Mouse (Mus musculus) intestine, embryonic 16.5 days (tissue): ENCODE results near the gene Rab4b. TPM values are rescaled to one million over a fixed set of nuclear protein-coding genes. Genes with fewer than 3 reads are reported as not detected.

Source experiments
- ATAC-seq: fragments of 200-750 bp; cut with Nextera tagmentation; 2 replicates; pipeline ENCODE4 v1.8.0; 2017; ENCODE audit warnings: moderate TSS enrichment, moderate library complexity
- H3K27ac ChIP-seq: fragments of 300-500 bp; sonication (generic); 2 replicates; pipeline ENCODE4 v1.5.1; 2014; ENCODE audit warnings: mild to moderate bottlenecking, low read length
- H3K27me3 ChIP-seq: fragments of 300-500 bp; sonication (generic); replicated peaks from 2 replicates; pipeline ENCODE4 v1.6.1; 2014; ENCODE audit warnings: low read length, control low read depth, mixed read lengths; ENCODE audit not compliant: control insufficient read depth, insufficient read depth
- H3K36me3 ChIP-seq: fragments of 300-500 bp; sonication (generic); 2 replicates; pipeline ENCODE4 v1.6.1; 2014; ENCODE audit warnings: low read length, control low read depth; ENCODE audit not compliant: control insufficient read depth, insufficient read depth
- H3K4me1 ChIP-seq: fragments of 300-500 bp; sonication (generic); 2 replicates; pipeline ENCODE4 v1.6.1; 2014; ENCODE audit warnings: low read length, control low read depth, mixed read lengths; ENCODE audit not compliant: control insufficient read depth, insufficient read depth
- H3K4me2 ChIP-seq: fragments of 300-500 bp; sonication (generic); 2 replicates; pipeline ENCODE4 v1.6.1; 2014; ENCODE audit warnings: low read depth, low read length, control low read depth
- H3K4me3 ChIP-seq: fragments of 300-500 bp; sonication (generic); 2 replicates; pipeline ENCODE4 v1.5.1; 2014; ENCODE audit warnings: mild to moderate bottlenecking, low read length
- H3K9ac ChIP-seq: fragments of 300-500 bp; sonication (generic); 2 replicates; pipeline ENCODE4 v1.6.1; 2014; ENCODE audit warnings: low read depth, low read length
- H3K9me3 ChIP-seq: fragments of 300-500 bp; sonication (generic); 2 replicates; pipeline ENCODE4 v1.6.1; 2016; ENCODE audit warnings: low read length, control low read depth; ENCODE audit not compliant: control insufficient read depth
- WGBS: fragments of 180-500 bp; shearing (Covaris S2); extraction: QIAGEN DNeasy Blood & Tissue Kit; methylation state at CpG from one replicate; pipeline ENCODE4 v1.1.7; 2014; 5-methylcytosine and 5-hydroxymethylcytosine counted together
- polyA plus RNA-seq: library from polyadenylated mRNA; unstranded; fragments of >200 nt; fragmentation: Nextera tagmentation; extraction: Ambion mirVana; gene quantifications from 2 replicates; pipeline ENCODE4 v1.2.1, GENCODE M21; 2015

Rab4b gene
- polyA plus RNA-seq, 1 experiment from 2014 or later = 69.9 TPM

GRCm38 (mm10) chr7:27212626-27213025 is 33.9 kb upstream of the Rab4b start:
- 93% methylated on average over 2 of the region's 2 CpGs for WGBS
- Histone ChIP-seq H3K9ac (no peak overlapping the region), H3K9me3 (no peaks in the 10 kb centered on the region), H3K4me2 (no peak overlapping the region), H3K36me3 (peaks cover 17% of the 10 kb centered on the region), H3K4me1 (no peaks in the 10 kb centered on the region), H3K27me3 (no peaks in the 10 kb centered on the region), H3K4me3 (no peak overlapping the region), H3K27ac (no peak overlapping the region)
- ATAC-seq = no peak

- no peaks in the 10 kb centered on the region for H3K4me1 ChIP-seq
- no peak overlapping the region for H3K4me2 ChIP-seq
- H3K27ac ChIP-seq = no peak overlapping the region
- H3K9ac ChIP-seq = no peak overlapping the region
- 0 out of 2 replicates have a peak, but pooled peaks have one; percentile 21 for ATAC-seq
- WGBS = 90% methylated on average over 8 of the region's 8 CpGs
- peaks cover 12% of the 10 kb centered on the region; the same call in 1 of the 2 replicates for H3K36me3 ChIP-seq
- no peaks in the 10 kb centered on the region for H3K9me3 ChIP-seq
- H3K27me3 ChIP-seq = no peaks in the 10 kb centered on the region
- H3K4me3 ChIP-seq = no peak overlapping the region
Measured at GRCm38 (mm10) chr7:27203730-27204449, 25.2 kb upstream of the Rab4b start.

- 90% methylated on average over 8 of the region's 8 CpGs for WGBS
- H3K9ac ChIP-seq = no peak overlapping the region
- H3K27me3 ChIP-seq = no peaks in the 10 kb centered on the region
- no peak overlapping the region for H3K27ac ChIP-seq
- H3K4me1 ChIP-seq = peaks cover 10% of the 10 kb centered on the region
- H3K4me2 ChIP-seq = no peak overlapping the region
- peaks cover 1% of the 10 kb centered on the region; the same call in 1 of the 2 replicates for H3K36me3 ChIP-seq
- H3K9me3 ChIP-seq = no peaks in the 10 kb centered on the region
- no peak for ATAC-seq
- no peak overlapping the region for H3K4me3 ChIP-seq
Measured at GRCm38 (mm10) chr7:27198779-27199178, 20.1 kb upstream of the Rab4b start.

- H3K36me3 ChIP-seq = 0 out of 2 replicates have a peak, but pooled peaks cover 4% of the 10 kb centered on the region
Measured at GRCm38 (mm10) chr7:27198355-27198754, 19.7 kb upstream of the Rab4b start.

GRCm38 (mm10) chr7:27197634-27198033 is 18.9 kb upstream of the Rab4b start:
- Histone ChIP-seq H3K9me3 (no peaks in the 10 kb centered on the region), H3K4me3 (no peak overlapping the region), H3K36me3 (peaks cover 7% of the 10 kb centered on the region; the same call in 1 of the 2 replicates), H3K4me1 (peaks cover 16% of the 10 kb centered on the region), H3K4me2 (no peak overlapping the region), H3K27me3 (no peaks in the 10 kb centered on the region), H3K27ac (peak overlapping the region; percentile 19; the same call in 1 of the 2 replicates), H3K9ac (0 out of 2 replicates have a peak overlapping the region, but pooled peaks have one; percentile 16)
- WGBS = 91% methylated on average over 8 of the region's 8 CpGs
- no peak for ATAC-seq

More at GRCm38 (mm10) chr7:27198355-27198754, 19.7 kb upstream of the Rab4b start:
- Histone ChIP-seq H3K9me3 (no peaks in the 10 kb centered on the region), H3K27ac (no peak overlapping the region), H3K27me3 (no peaks in the 10 kb centered on the region), H3K9ac (no peak overlapping the region), H3K4me1 (peaks cover 14% of the 10 kb centered on the region), H3K4me2 (no peak overlapping the region), H3K4me3 (no peak overlapping the region)
- no peak for ATAC-seq

- Histone ChIP-seq H3K9ac (0 out of 2 replicates have a peak overlapping the region, but pooled peaks have one; percentile 16), H3K36me3 (peaks cover 12% of the 10 kb centered on the region), H3K9me3 (no peaks in the 10 kb centered on the region), H3K4me1 (peaks cover 16% of the 10 kb centered on the region), H3K4me3 (no peak overlapping the region), H3K27me3 (no peaks in the 10 kb centered on the region), H3K4me2 (no peak overlapping the region), H3K27ac (peak overlapping the region; percentile 19; the same call in 1 of the 2 replicates)
- 81% methylated on average over 3 of the region's 3 CpGs for WGBS
- no peak for ATAC-seq
Measured at GRCm38 (mm10) chr7:27197136-27197535, 18.4 kb upstream of the Rab4b start.

- no peaks in the 10 kb centered on the region for H3K9me3 ChIP-seq
- peak within 1 kb of the TSS; percentile 62 for H3K4me2 ChIP-seq
- peak within 1 kb of the TSS; percentile 96 for H3K4me3 ChIP-seq
- peak within 1 kb of the TSS; percentile 97 for H3K9ac ChIP-seq
- peaks cover 20% of the 10 kb centered on the region for H3K36me3 ChIP-seq
- H3K27ac ChIP-seq = peak within 1 kb of the TSS; percentile 100
- ATAC-seq = peak; percentile 99
- WGBS = under 1% methylated on average over 62 of the region's 64 CpGs
- no peaks in the 10 kb centered on the region for H3K27me3 ChIP-seq
- peaks cover 16% of the 10 kb centered on the region for H3K4me1 ChIP-seq
Measured at GRCm38 (mm10) chr7:27195681-27196611, 17.2 kb upstream of the Rab4b start, which contains the start of the genes BC024978 and Snrpa. BC024978 (plus strand) TSS chr7:27195781. Snrpa (minus strand) TSS chr7:27196271.

GRCm38 (mm10) chr7:27193731-27194130 is 15.0 kb upstream of the Rab4b start:
- Histone ChIP-seq H3K4me3 (no peak overlapping the region), H3K36me3 (peaks cover 41% of the 10 kb centered on the region), H3K9me3 (no peaks in the 10 kb centered on the region), H3K4me2 (peak overlapping the region; percentile 19; the same call in 1 of the 2 replicates), H3K9ac (no peak overlapping the region), H3K27ac (no peak overlapping the region), H3K4me1 (peaks cover 16% of the 10 kb centered on the region), H3K27me3 (no peaks in the 10 kb centered on the region)
- 77% methylated on average over 4 of the region's 4 CpGs for WGBS
- no peak for ATAC-seq

GRCm38 (mm10) chr7:27192434-27192833 is 13.7 kb upstream of the Rab4b start:
- 91% methylated on average over 5 of the region's 5 CpGs for WGBS
- peaks cover 15% of the 10 kb centered on the region for H3K4me1 ChIP-seq

More at GRCm38 (mm10) chr7:27192434-27192833, 13.7 kb upstream of the Rab4b start:
- Histone ChIP-seq H3K4me3 (no peak overlapping the region), H3K9ac (no peak overlapping the region), H3K9me3 (no peaks in the 10 kb centered on the region), H3K27ac (no peak overlapping the region), H3K4me2 (no peak overlapping the region), H3K27me3 (no peaks in the 10 kb centered on the region), H3K36me3 (peaks cover 53% of the 10 kb centered on the region)
- no peak for ATAC-seq
